Mouse (Mus musculus) liver, postnatal 0 days (tissue): ENCODE results near the gene Zfp579.

ENCODE experiments used
- CTCF ChIP-seq: sonication (generic); IDR thresholded peaks from 2 replicates; pipeline ENCODE4 v1.5.1; 2016; ENCODE audit warnings: antibody characterized with exemption, low read depth
- EP300 ChIP-seq: IDR thresholded peaks from 2 replicates; pipeline ENCODE4 v1.6.1; 2016; ENCODE audit warnings: antibody characterized with exemption, low read depth, mild to moderate bottlenecking

DNA sequence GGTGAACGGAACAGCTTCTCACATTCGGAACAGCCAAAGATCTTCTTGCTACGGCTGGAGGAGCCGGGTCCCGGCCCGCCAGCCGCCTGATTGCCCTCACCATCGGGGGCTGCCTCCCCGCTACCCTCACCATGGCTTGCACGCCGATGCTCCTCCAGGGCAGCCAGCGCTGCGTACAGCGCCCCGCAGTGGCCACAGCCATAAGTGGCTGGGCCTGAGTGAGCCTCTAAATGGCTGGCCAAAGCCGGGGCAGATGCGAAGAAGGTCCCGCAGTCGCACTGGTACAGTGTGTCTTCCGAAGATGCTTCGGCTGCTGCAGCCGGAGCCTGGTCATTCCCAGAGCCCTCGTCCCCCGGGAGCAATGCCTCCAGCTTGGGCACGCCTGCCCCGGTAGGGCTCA lies 12.3 kb upstream of the Zfp579 start:
- TF ChIP-seq CTCF: 0 out of 2 replicates have a peak, but pooled peaks have one; percentile 9
- TF ChIP-seq EP300: no peak
